Mouse (Mus musculus): ENCODE data around the gene Il2rg.
A peak's percentile ranks its signal among the peaks of the same experiment; 100 is the strongest.

Il2rg gene

GRCm38 (mm10) chrX:101260441-101261325 is 7.4 kb downstream of the Il2rg start:
- no peak for DNase-seq (ENCODE audit: low spot score)

GRCm38 (mm10) chrX:101256603-101257002 is 11.5 kb downstream of the Il2rg start:
- no peak for DNase-seq (ENCODE audit: low spot score)

- no peak for DNase-seq (ENCODE audit: low spot score)
Measured at GRCm38 (mm10) chrX:101254740-101255139, 13.3 kb downstream of the Il2rg start.

- DNase-seq (ENCODE audit: low spot score) = peak; percentile 35
Measured at GRCm38 (mm10) chrX:101253952-101254729, 13.9 kb downstream of the Il2rg start, which contains the start of gene Foxo4. TSS of gene Foxo4 (plus strand) at chrX:101254528.

- no peak for DNase-seq (ENCODE audit: low spot score)
Measured at GRCm38 (mm10) chrX:101245011-101245410, 23.0 kb downstream of the Il2rg start.

GRCm38 (mm10) chrX:101222796-101223162 is 45.3 kb downstream of the Il2rg start:
- DNase-seq (ENCODE audit: low spot score) = no peak

- DNase-seq (ENCODE audit: low spot score) = peak; percentile 53
Measured at GRCm38 (mm10) chrX:101221834-101222795, 45.9 kb downstream of the Il2rg start, which contains the start of gene Snx12. TSS of gene Snx12 (minus strand) at chrX:101222563.
